Comparison of ENCODE assay signal across 28 mouse cellular contexts in the genomic region with DNA sequence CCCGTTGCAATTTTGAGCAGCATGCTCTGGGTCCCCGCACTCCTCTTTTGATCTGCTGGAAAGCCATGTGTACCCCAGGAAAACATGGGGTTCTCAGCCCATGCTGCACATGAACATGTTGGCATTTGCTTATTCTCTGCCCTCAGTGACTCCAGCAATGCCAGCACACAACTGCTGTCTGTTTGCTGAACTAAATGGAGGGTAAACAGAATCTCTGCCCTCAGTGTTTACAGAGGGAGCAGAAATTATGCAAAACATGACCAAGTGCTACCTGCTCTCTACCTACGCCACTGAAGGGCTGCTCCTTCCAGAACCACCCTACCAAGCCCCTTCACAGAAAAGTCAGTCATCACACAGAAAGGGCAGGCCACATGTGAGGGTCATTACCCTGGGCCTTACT. TPM values are rescaled to one million over a fixed set of nuclear protein-coding genes. Genes with fewer than 3 reads are reported as not detected.
DNase-seq lines count a peak whose midpoint lies in the region; ATAC-seq and TF ChIP-seq lines count a peak whose summit lies in the region.
"Had no signal": no experiment of that assay in that cellular context is flagged by ENCODE, and none has a peak within 500 bp of the region (broad histone marks: within the 10 kb centered on the region; RNA-seq: fewer than 3 reads in every experiment).

No protein-coding gene starts in this region.

- H3K4me2 ChIP-seq in liver, embryonic 11.5 days = no peak overlapping the region
- H3K4me2 ChIP-seq in liver, embryonic 16.5 days (ENCODE audit: low read depth, low read length) = no peak overlapping the region
- H3K4me2 ChIP-seq: embryonic facial prominence, embryonic 13.5 days; forebrain, embryonic 12.5 days; forebrain, embryonic 15.5 days; heart, embryonic 12.5 days; heart, embryonic 15.5 days; hindbrain, embryonic 13.5 days had no signal

- WGBS in liver, adult 2 months = 29% methylated on average over 3 of the region's 3 CpGs
- 78% methylated on average over 3 of the region's 3 CpGs for WGBS in liver, embryonic 11.5 days
- WGBS in lung, adult 2 months = 62% methylated on average over 3 of the region's 3 CpGs
- 58% methylated on average over 3 of the region's 3 CpGs for WGBS in liver, embryonic 16.5 days (ENCODE audit: insufficient replicate concordance)

- no peaks in the 10 kb centered on the region for H3K27me3 ChIP-seq in liver, adult 2 months (ENCODE audit: control insufficient read depth, insufficient read depth, low read length)
- no peaks in the 10 kb centered on the region for H3K27me3 ChIP-seq in liver, embryonic 11.5 days (replicated peaks; ENCODE audit: control insufficient read depth, insufficient read depth, low read length)
- H3K27me3 ChIP-seq in liver, embryonic 16.5 days (ENCODE audit: control insufficient read depth, insufficient read depth, low read depth, low read length) = no peaks in the 10 kb centered on the region
- H3K27me3 ChIP-seq: embryonic facial prominence, embryonic 13.5 days; forebrain, embryonic 12.5 days; forebrain, embryonic 15.5 days; heart, embryonic 12.5 days; heart, embryonic 15.5 days; hindbrain, embryonic 13.5 days had no signal

- peak overlapping the region; percentile 66 for H3K9ac ChIP-seq in liver, adult 2 months (ENCODE audit: low read depth, low read length)
- no peak overlapping the region for H3K9ac ChIP-seq in liver, embryonic 11.5 days (ENCODE audit: low read depth, low read length)
- no peak overlapping the region for H3K9ac ChIP-seq in liver, embryonic 16.5 days (ENCODE audit: low read depth, low read length)
- H3K9ac ChIP-seq: embryonic facial prominence, embryonic 13.5 days; forebrain, embryonic 12.5 days; forebrain, embryonic 15.5 days; heart, embryonic 12.5 days; heart, embryonic 15.5 days; hindbrain, embryonic 13.5 days had no signal

- no peaks in the 10 kb centered on the region for H3K36me3 ChIP-seq in liver, adult 2 months (ENCODE audit: control insufficient read depth, insufficient read depth, low read length)
- H3K36me3 ChIP-seq in liver, embryonic 11.5 days (ENCODE audit: control insufficient read depth, insufficient read depth, low read length) = no peaks in the 10 kb centered on the region
- no peaks in the 10 kb centered on the region for H3K36me3 ChIP-seq in liver, embryonic 16.5 days (ENCODE audit: control insufficient read depth, insufficient read depth)
- H3K36me3 ChIP-seq: embryonic facial prominence, embryonic 10.5 days; embryonic facial prominence, embryonic 13.5 days; forebrain, embryonic 12.5 days; forebrain, embryonic 15.5 days; heart, embryonic 12.5 days; heart, embryonic 15.5 days; hindbrain, embryonic 10.5 days; hindbrain, embryonic 13.5 days had no signal

- TF ChIP-seq POLR2A in liver, adult 2 months (IDR thresholded peaks at IDR 0.05; ENCODE audit: extremely low read depth, insufficient read depth, low read length) = no peak
- no peak for TF ChIP-seq POLR2A in lung, adult 2 months (IDR thresholded peaks at IDR 0.05; ENCODE audit: borderline replicate concordance, extremely low read depth, low read depth, low read length)

- no peaks in the 10 kb centered on the region for H3K79me2 ChIP-seq in liver, adult 2 months (ENCODE audit: control insufficient read depth, insufficient read depth, low read length)

- H3K27ac ChIP-seq in liver, adult 2 months (replicated peaks; ENCODE audit: insufficient read depth, low read depth, low read length) = peak overlapping the region; percentile 100
- H3K27ac ChIP-seq in liver, embryonic 11.5 days (ENCODE audit: low read depth, low read length) = no peak overlapping the region
- peak overlapping the region; percentile 80 for H3K27ac ChIP-seq in liver, embryonic 16.5 days (ENCODE audit: low read length)
- H3K27ac ChIP-seq: embryonic facial prominence, embryonic 10.5 days; embryonic facial prominence, embryonic 13.5 days; forebrain, embryonic 12.5 days; forebrain, embryonic 15.5 days; heart, embryonic 15.5 days; hindbrain, embryonic 10.5 days; hindbrain, embryonic 13.5 days had no signal

- no peak overlapping the region for H3K4me3 ChIP-seq in liver, adult 2 months (ENCODE audit: insufficient read depth, low read depth, low read length)
- no peak overlapping the region for H3K4me3 ChIP-seq in liver, embryonic 11.5 days (ENCODE audit: low read depth, low read length)
- H3K4me3 ChIP-seq in lung, adult 2 months (replicated peaks; ENCODE audit: extremely low read depth, low read depth, low read length) = no peak overlapping the region
- no peak overlapping the region for H3K4me3 ChIP-seq in liver, embryonic 16.5 days (ENCODE audit: low read depth, low read length)
- H3K4me3 ChIP-seq: embryonic facial prominence, embryonic 10.5 days; embryonic facial prominence, embryonic 13.5 days; erythroblast, embryonic 14.5 days; forebrain, embryonic 12.5 days; forebrain, embryonic 15.5 days; heart, embryonic 12.5 days; heart, embryonic 15.5 days; hindbrain, embryonic 10.5 days; hindbrain, embryonic 13.5 days had no signal

- no peak for TF ChIP-seq CTCF in liver, adult 2 months (IDR thresholded peaks at IDR 0.05; ENCODE audit: low read depth, low read length)
- TF ChIP-seq CTCF in lung, adult 2 months (IDR thresholded peaks at IDR 0.05; ENCODE audit: insufficient read depth, low read length) = no peak

- ATAC-seq in liver, embryonic 11.5 days (replicated peaks; ENCODE audit: low FRiP score) = no peak
- peak; percentile 63 for ATAC-seq in liver, embryonic 16.5 days (ENCODE audit: low read depth)
- ATAC-seq: activated CD4-positive, CD25-positive, alpha-beta regulatory T cell, adult 4 months; forebrain, embryonic 15.5 days; hindbrain, embryonic 16.5 days had no signal

- H3K4me1 ChIP-seq in liver, adult 2 months (ENCODE audit: control insufficient read depth, insufficient read depth, low read length) = peaks cover 29% of the 10 kb centered on the region
- H3K4me1 ChIP-seq in liver, embryonic 11.5 days (replicated peaks; ENCODE audit: control insufficient read depth, insufficient read depth, low read length) = no peaks in the 10 kb centered on the region
- H3K4me1 ChIP-seq in lung, adult 2 months (ENCODE audit: control insufficient read depth, insufficient read depth, low read length) = no peaks in the 10 kb centered on the region; the same call in 1 of the 2 replicates
- H3K4me1 ChIP-seq in liver, embryonic 16.5 days (ENCODE audit: control insufficient read depth, low read depth, low read length) = peaks cover 3% of the 10 kb centered on the region; the same call in 1 of the 2 replicates
- H3K4me1 ChIP-seq: embryonic facial prominence, embryonic 10.5 days; embryonic facial prominence, embryonic 13.5 days; forebrain, embryonic 12.5 days; forebrain, embryonic 15.5 days; heart, embryonic 12.5 days; heart, embryonic 15.5 days; hindbrain, embryonic 10.5 days; hindbrain, embryonic 13.5 days had no signal

- H3K9me3 ChIP-seq in liver, embryonic 11.5 days (ENCODE audit: control insufficient read depth, low read length) = no peaks in the 10 kb centered on the region
- no peaks in the 10 kb centered on the region for H3K9me3 ChIP-seq in liver, embryonic 16.5 days (replicated peaks; ENCODE audit: control insufficient read depth, low read length)
- H3K9me3 ChIP-seq: embryonic facial prominence, embryonic 10.5 days; forebrain, embryonic 12.5 days; forebrain, embryonic 15.5 days; hindbrain, embryonic 10.5 days; hindbrain, embryonic 13.5 days had no signal

- peak; percentile 98 for DNase-seq in liver, adult 2 months (ENCODE audit: extremely low read depth, low read depth, low spot score)
- no peak for DNase-seq in liver, embryonic 11.5 days (ENCODE audit: low spot score)
- peak; percentile 20 for DNase-seq in lung, adult 2 months
- DNase-seq in lung, postnatal 36 days = no peak
- no peak for DNase-seq in layer of hippocampus, postnatal 14 days (ENCODE audit: low spot score in 2 of 2)
- DNase-seq: adrenal gland, postnatal 36 days; cerebellum, adult 11-12 months; cerebellum, adult 8-10 months; cerebellum, postnatal 10 days; cerebellum, postnatal 36 days; embryo, embryonic 11 days; gastrocnemius, postnatal 25 days; heart, adult 18-20 months; heart, postnatal 10 days; heart, postnatal 36 days had no signal

RNA-seq across cellular contexts. Expression of gene Hp, which starts 5.9 kb away (rescaled TPM):
- 2,096 and 2,327 TPM in 2 replicates for total RNA-seq in liver, adult 2 months (2014; rRNA removed)
- polyA plus RNA-seq in liver, adult 2 months (2012; rRNA removed) = 2,417 and 2,600 TPM in 2 replicates
- 11.5 and 11.7 TPM in 2 replicates for polyA plus RNA-seq in liver, embryonic 11.5 days (2014; fragmentation: Nextera tagmentation; extraction: Ambion mirVana)
- polyA plus RNA-seq in lung, adult 2 months (2012; rRNA removed) = 1,054 and 1,299 TPM in 2 replicates
- 199 and 246 TPM in 2 replicates for polyA plus RNA-seq in liver, embryonic 16.5 days (2015; fragmentation: Nextera tagmentation; extraction: Ambion mirVana)
- total RNA-seq in layer of hippocampus, postnatal 14 days (2021) = not detected
- total RNA-seq: ES-E14 had no signal
- polyA plus RNA-seq: activated CD4-positive, CD25-positive, alpha-beta regulatory T cell, adult 4 months; forebrain, embryonic 12.5 days had no signal

RNA-seq across cellular contexts. Expression of gene Txnl4b, which starts 19.1 kb away (rescaled TPM):
- total RNA-seq in liver, adult 2 months (2014; rRNA removed) = 9.7 and 9.9 TPM in 2 replicates
- polyA plus RNA-seq in liver, adult 2 months (2012; rRNA removed) = 5.3 and 6.6 TPM in 2 replicates
- 21.4 and 23.6 TPM in 2 replicates for polyA plus RNA-seq in liver, embryonic 11.5 days (2014; fragmentation: Nextera tagmentation; extraction: Ambion mirVana)
- polyA plus RNA-seq in lung, adult 2 months (2012; rRNA removed) = 3.4 and 5.8 TPM in 2 replicates
- polyA plus RNA-seq in liver, embryonic 16.5 days (2015; fragmentation: Nextera tagmentation; extraction: Ambion mirVana) = 10.3 TPM in 2 replicates
- 10 to 100 TPM; 12.3 to 13.8 TPM for total RNA-seq in layer of hippocampus, postnatal 14 days (2021)

RNA-seq across cellular contexts. Expression of gene Dhx38, which starts 19.2 kb away (rescaled TPM):
- 6.9 and 8.7 TPM in 2 replicates for total RNA-seq in liver, adult 2 months (2014; rRNA removed)
- 8.3 and 10.2 TPM in 2 replicates for polyA plus RNA-seq in liver, adult 2 months (2012; rRNA removed)
- 25.1 and 29.0 TPM in 2 replicates for polyA plus RNA-seq in liver, embryonic 11.5 days (2014; fragmentation: Nextera tagmentation; extraction: Ambion mirVana)
- polyA plus RNA-seq in lung, adult 2 months (2012; rRNA removed) = 19.6 and 23.9 TPM in 2 replicates
- polyA plus RNA-seq in liver, embryonic 16.5 days (2015; fragmentation: Nextera tagmentation; extraction: Ambion mirVana) = 10.4 and 10.5 TPM in 2 replicates
- 10 to 100 TPM; 22.7 to 24.8 TPM for total RNA-seq in layer of hippocampus, postnatal 14 days (2021)

RNA-seq across cellular contexts. Expression of gene Dhodh, which starts 23.6 kb away (rescaled TPM):
- total RNA-seq in liver, adult 2 months (2014; rRNA removed) = 7.5 and 10.9 TPM in 2 replicates
- polyA plus RNA-seq in liver, adult 2 months (2012; rRNA removed) = 12.0 and 14.0 TPM in 2 replicates
- polyA plus RNA-seq in liver, embryonic 11.5 days (2014; fragmentation: Nextera tagmentation; extraction: Ambion mirVana) = 58.3 and 64.8 TPM in 2 replicates
- 20.9 and 23.7 TPM in 2 replicates for polyA plus RNA-seq in lung, adult 2 months (2012; rRNA removed)
- polyA plus RNA-seq in liver, embryonic 16.5 days (2015; fragmentation: Nextera tagmentation; extraction: Ambion mirVana) = 16.0 and 16.4 TPM in 2 replicates
- total RNA-seq in layer of hippocampus, postnatal 14 days (2021) = 10 to 100 TPM; 22.2 to 25.6 TPM

RNA-seq across cellular contexts. Expression of gene Pkd1l3, which starts 29.5 kb away (rescaled TPM):
- total RNA-seq in liver, adult 2 months (2014; rRNA removed) = 0.07 TPM in 1 of 2 replicates, not detected in the other
- not detected in 2 replicates for polyA plus RNA-seq in liver, adult 2 months (2012; rRNA removed)
- 2.7 and 3.4 TPM in 2 replicates for polyA plus RNA-seq in liver, embryonic 11.5 days (2014; fragmentation: Nextera tagmentation; extraction: Ambion mirVana)
- 0.05 and 0.08 TPM in 2 replicates for polyA plus RNA-seq in lung, adult 2 months (2012; rRNA removed)
- 0.37 and 0.48 TPM in 2 replicates for polyA plus RNA-seq in liver, embryonic 16.5 days (2015; fragmentation: Nextera tagmentation; extraction: Ambion mirVana)
- 1 to 10 TPM in 1 of 2 experiments, under 1 TPM in 1; 0.93 to 2.0 TPM for total RNA-seq in layer of hippocampus, postnatal 14 days (2021)
- total RNA-seq: gastrocnemius, postnatal 25 days; heart, postnatal 36 days had no signal

Comparison
In these comparisons a context has a peak if more than half of its experiments do, and no peak if none do; other contexts are left out.
1. DNase-seq: peak in liver, adult 2 months (single experiment) and lung, adult 2 months (single experiment); none in liver, embryonic 11.5 days (single experiment), lung, postnatal 36 days (single experiment) and layer of hippocampus, postnatal 14 days (0 of 2).
2. RNA of gene Hp, which starts 5.9 kb away (polyA plus RNA-seq): 2,417 to 2,600 TPM in liver, adult 2 months, 1,054 to 1,299 TPM in lung, adult 2 months and 199 to 246 TPM in liver, embryonic 16.5 days; 11.5 to 11.7 TPM in liver, embryonic 11.5 days; every median in the first group is over 10 times any median in the second.